Mouse (Mus musculus): Measurements from ENCODE around the gene Zfp605. TPM values are rescaled to one million over a fixed set of nuclear protein-coding genes. Genes with fewer than 3 reads are reported as not detected.
A peak's percentile ranks its signal among the peaks of the same experiment; 100 is the strongest.

The Zfp605 gene
- total RNA-seq, 2 experiments from 2014 or later = 15.9 to 16.7 TPM

- intact Hi-C loops (cut with DNase I) = no loop called here
- TF ChIP-seq CTCF (IDR thresholded peaks at IDR 0.05) = no peak
- peak overlapping the region; percentile 100 for H3K4me3 ChIP-seq
- peak overlapping the region; percentile 94 for H3K27ac ChIP-seq
- no peak for DNase-seq (ENCODE audit: extremely low spot score in 1 of 2, low spot score in 2 of 2)
Observed at GRCm38 (mm10) chr5:110177021-110177420, 67.1 kb downstream of the Zfp605 start.

- DNase-seq (ENCODE audit: extremely low spot score in 1 of 2, low spot score in 2 of 2) = no peak
- Histone ChIP-seq H3K4me3 (no peak overlapping the region), H3K27ac (no peak overlapping the region)
- no peak for TF ChIP-seq CTCF (IDR thresholded peaks at IDR 0.05)
- intact Hi-C loops (cut with DNase I) = no loop called here
Observed at GRCm38 (mm10) chr5:110178628-110179027, 68.7 kb downstream of the Zfp605 start.

Other genes starting within 250 kb of the Zfp605 start
- 10 to 100 TPM; 38.3 to 40.0 TPM for gene Gm15446, start 186.7 kb upstream of the Zfp605 start, total RNA-seq (2021)
- gene Zfp932, start 113.6 kb upstream of the Zfp605 start, total RNA-seq (2021) = 10 to 100 TPM; 50.7 to 57.5 TPM
- 10 to 100 TPM in 1 of 2 experiments, 1 to 10 TPM in 1; 9.3 to 10.0 TPM for gene Gm17655, start 37.6 kb upstream of the Zfp605 start, total RNA-seq (2021)
- gene Gm35315, start 15.7 kb upstream of the Zfp605 start, total RNA-seq (2021) = under 1 TPM; 0.42 to 0.59 TPM
- gene Plcxd1, start 10.1 kb upstream of the Zfp605 start, total RNA-seq (2021) = 1 to 10 TPM; 9.3 to 9.5 TPM
- gene Gtpbp6, start 1.9 kb upstream of the Zfp605 start, total RNA-seq (2021) = 100 to 1,000 TPM; 107 to 108 TPM
- 10 to 100 TPM; 55.5 to 58.0 TPM for gene Chfr, start 25.8 kb downstream of the Zfp605 start, total RNA-seq (2021)
- 10 to 100 TPM; 47.0 to 49.3 TPM for gene Golga3, start 66.6 kb downstream of the Zfp605 start, total RNA-seq (2021)
- 10 to 100 TPM; 35.0 to 43.6 TPM for gene Ankle2, start 120.9 kb downstream of the Zfp605 start, total RNA-seq (2021)
- 10 to 100 TPM; 58.9 to 60.0 TPM for gene Pgam5, start 159.8 kb downstream of the Zfp605 start, total RNA-seq (2021)
- gene Pxmp2, start 176.1 kb downstream of the Zfp605 start, total RNA-seq (2021) = 1 to 10 TPM; 7.8 to 8.3 TPM
- gene Pole, start 176.2 kb downstream of the Zfp605 start, total RNA-seq (2021) = 1 to 10 TPM in 1 of 2 experiments, under 1 TPM in 1; 0.98 to 1.5 TPM
- gene P2rx2, start 233.1 kb downstream of the Zfp605 start, total RNA-seq (2021) = under 1 TPM in 1 of 2 experiments, not detected in 1; 0.26 TPM
- gene Lrcol1, start 234.6 kb downstream of the Zfp605 start, total RNA-seq (2021) = not detected